Mouse (Mus musculus) midbrain, embryonic 14.5 days (tissue): ENCODE results near the gene Gm5134. TPM values are rescaled to one million over a fixed set of nuclear protein-coding genes. Genes with fewer than 3 reads are reported as not detected.

Experiments used
- ATAC-seq: fragments of 200-750 bp; cut with Nextera tagmentation; 2 replicates; pipeline ENCODE4 v1.8.0; 2017; ENCODE audit warnings: moderate number of reproducible peaks, moderate library complexity; ENCODE audit not compliant: low FRiP score, low TSS enrichment
- DNase-seq: peaks from one replicate; pipeline ENCODE4 v3.0.0-alpha.2; 2015
- H3K27ac ChIP-seq: fragments of 300-500 bp; sonication (generic); replicated peaks from 2 replicates; pipeline ENCODE4 v1.5.1; 2014; ENCODE audit warnings: mild to moderate bottlenecking, low read depth, low read length, moderate library complexity
- H3K27me3 ChIP-seq: fragments of 300-500 bp; sonication (generic); 2 replicates; pipeline ENCODE4 v1.6.1; 2014; ENCODE audit warnings: low read length, control low read depth, mixed read lengths; ENCODE audit not compliant: control insufficient read depth, insufficient read depth
- H3K36me3 ChIP-seq: fragments of 300-500 bp; sonication (generic); 2 replicates; pipeline ENCODE4 v1.6.1; 2014; ENCODE audit warnings: low read length, control low read depth; ENCODE audit not compliant: control insufficient read depth, insufficient read depth
- H3K4me1 ChIP-seq: fragments of 300-500 bp; sonication (generic); 2 replicates; pipeline ENCODE4 v1.6.1; 2014; ENCODE audit warnings: mild to moderate bottlenecking, antibody characterized with exemption, low read length, control low read depth; ENCODE audit not compliant: control insufficient read depth, insufficient read depth
- H3K4me2 ChIP-seq: fragments of 300-500 bp; sonication (generic); 2 replicates; pipeline ENCODE4 v1.6.1; 2014; ENCODE audit warnings: mild to moderate bottlenecking, low read length, moderate library complexity
- H3K4me3 ChIP-seq: fragments of 300-500 bp; sonication (generic); replicated peaks from 2 replicates; pipeline ENCODE4 v1.5.1; 2014; ENCODE audit warnings: low read depth, low read length
- H3K9ac ChIP-seq: fragments of 300-500 bp; sonication (generic); replicated peaks from 2 replicates; pipeline ENCODE4 v1.6.1; 2014; ENCODE audit warnings: mild to moderate bottlenecking, low read length, moderate library complexity
- H3K9me3 ChIP-seq: fragments of 300-500 bp; sonication (generic); 2 replicates; pipeline ENCODE4 v1.6.1; 2016; ENCODE audit warnings: low read length, control low read depth, mixed read lengths; ENCODE audit not compliant: control insufficient read depth
- WGBS: fragments of 180-500 bp; shearing (Covaris S2); extraction: QIAGEN DNeasy Blood & Tissue Kit; methylation state at CpG from one replicate; pipeline ENCODE4 v1.1.7; 2014; 5-methylcytosine and 5-hydroxymethylcytosine counted together
- polyA plus RNA-seq: library from polyadenylated mRNA; unstranded; fragments of >200 nt; fragmentation: Nextera tagmentation; extraction: Ambion mirVana; gene quantifications from 2 replicates; pipeline ENCODE4 v1.2.1, GENCODE M21; 2014

Gm5134 gene
- polyA plus RNA-seq, 1 experiment from 2014 or later, result not detected

- Histone ChIP-seq H3K27ac (peak overlapping the region; percentile 98), H3K27me3 (no peaks in the 10 kb centered on the region), H3K4me1 (peaks cover 35% of the 10 kb centered on the region), H3K9me3 (no peaks in the 10 kb centered on the region), H3K4me2 (peak overlapping the region; percentile 81), H3K36me3 (peaks cover 21% of the 10 kb centered on the region), H3K4me3 (peak overlapping the region; percentile 91), H3K9ac (peak overlapping the region; percentile 98)
- WGBS, result 4% methylated on average over 22 of the region's 22 CpGs
- peak; percentile 62 for DNase-seq
- ATAC-seq, result peak; percentile 49
Observed at GRCm38 (mm10) chr10:75921726-75922560, 32.4 kb upstream of the Gm5134 start.

GRCm38 (mm10) chr10:75924324-75924723 is 30.0 kb upstream of the Gm5134 start:
- ATAC-seq (no peak), DNase-seq (no peak)
- Histone ChIP-seq H3K4me3 (no peak overlapping the region), H3K27me3 (no peaks in the 10 kb centered on the region), H3K27ac (no peak overlapping the region), H3K4me2 (no peak overlapping the region), H3K9ac (no peak overlapping the region), H3K36me3 (peaks cover 16% of the 10 kb centered on the region), H3K4me1 (peaks cover 22% of the 10 kb centered on the region), H3K9me3 (no peaks in the 10 kb centered on the region)
- 64% methylated on average over 2 of the region's 2 CpGs for WGBS

GRCm38 (mm10) chr10:75926396-75926795 is 27.9 kb upstream of the Gm5134 start:
- no peak for DNase-seq
- peaks cover 18% of the 10 kb centered on the region for H3K4me1 ChIP-seq
- no peak overlapping the region for H3K9ac ChIP-seq
- H3K9me3 ChIP-seq, result no peaks in the 10 kb centered on the region
- H3K4me2 ChIP-seq, result no peak overlapping the region
- H3K36me3 ChIP-seq, result peaks cover 16% of the 10 kb centered on the region; the same call in 1 of the 2 replicates
- no peak overlapping the region for H3K27ac ChIP-seq
- H3K4me3 ChIP-seq, result no peak overlapping the region
- 72% methylated on average over 13 of the region's 13 CpGs for WGBS
- ATAC-seq, result no peak
- no peaks in the 10 kb centered on the region for H3K27me3 ChIP-seq

GRCm38 (mm10) chr10:75930304-75930703 is 24.0 kb upstream of the Gm5134 start:
- Histone ChIP-seq H3K4me3 (no peak overlapping the region), H3K36me3 (peaks cover 16% of the 10 kb centered on the region; the same call in 1 of the 2 replicates), H3K4me1 (peaks cover 24% of the 10 kb centered on the region), H3K9ac (no peak overlapping the region), H3K9me3 (no peaks in the 10 kb centered on the region), H3K27ac (no peak overlapping the region), H3K4me2 (no peak overlapping the region), H3K27me3 (peaks cover 4% of the 10 kb centered on the region; the same call in 1 of the 2 replicates)
- peak; percentile 36 for DNase-seq
- no peak for ATAC-seq
- WGBS, result 23% methylated on average over 6 of the region's 6 CpGs

GRCm38 (mm10) chr10:75931311-75931710 is 23.0 kb upstream of the Gm5134 start:
- Histone ChIP-seq H3K36me3 (peaks cover 9% of the 10 kb centered on the region; the same call in 1 of the 2 replicates), H3K27me3 (peaks cover 10% of the 10 kb centered on the region), H3K4me1 (peaks cover 34% of the 10 kb centered on the region), H3K4me2 (peak overlapping the region; percentile 95), H3K9me3 (no peaks in the 10 kb centered on the region), H3K4me3 (peak overlapping the region; percentile 50), H3K27ac (no peak overlapping the region), H3K9ac (no peak overlapping the region; the same call in 1 of the 2 replicates)
- ATAC-seq (no peak), DNase-seq (no peak)
- 29% methylated on average over 7 of the region's 7 CpGs for WGBS

GRCm38 (mm10) chr10:75932081-75932678 is 22.1 kb upstream of the Gm5134 start:
- Histone ChIP-seq H3K27me3 (peaks cover 14% of the 10 kb centered on the region), H3K9me3 (no peaks in the 10 kb centered on the region), H3K4me1 (peaks cover 34% of the 10 kb centered on the region), H3K4me2 (peak overlapping the region; percentile 95), H3K4me3 (peak overlapping the region; percentile 50), H3K36me3 (0 out of 2 replicates have a peak, but pooled peaks cover 3% of the 10 kb centered on the region), H3K9ac (peak overlapping the region; percentile 79), H3K27ac (0 out of 2 replicates have a peak overlapping the region, but pooled peaks have one; percentile 45)
- DNase-seq (peak; percentile 75), ATAC-seq (peak; percentile 65; the same call in 1 of the 2 replicates)
- 1% methylated on average over 41 of the region's 44 CpGs for WGBS

GRCm38 (mm10) chr10:75932891-75933290 is 21.4 kb upstream of the Gm5134 start, which contains the start of gene Chchd10:
TSS of gene Chchd10 (plus strand) at chr10:75933130.
- Histone ChIP-seq H3K27ac (0 out of 2 replicates have a peak within 1 kb of the TSS, but pooled peaks have one; percentile 45), H3K27me3 (peaks cover 14% of the 10 kb centered on the region), H3K9ac (peak within 1 kb of the TSS; percentile 79), H3K4me3 (peak within 1 kb of the TSS; percentile 50), H3K9me3 (no peaks in the 10 kb centered on the region), H3K4me2 (peak within 1 kb of the TSS; percentile 95), H3K36me3 (no peaks in the 10 kb centered on the region), H3K4me1 (peaks cover 34% of the 10 kb centered on the region)
- DNase-seq, result no peak
- WGBS, result 26% methylated on average over 6 of the region's 6 CpGs
- ATAC-seq, result no peak

GRCm38 (mm10) chr10:75934991-75935390 is 19.3 kb upstream of the Gm5134 start:
- no peak overlapping the region for H3K4me3 ChIP-seq
- peak overlapping the region; percentile 86 for H3K4me2 ChIP-seq
- DNase-seq (no peak), ATAC-seq (no peak)
- no peak overlapping the region; the same call in 1 of the 2 replicates for H3K9ac ChIP-seq
- H3K27ac ChIP-seq, result no peak overlapping the region
- no peaks in the 10 kb centered on the region for H3K9me3 ChIP-seq
- peaks cover 34% of the 10 kb centered on the region for H3K4me1 ChIP-seq
- H3K36me3 ChIP-seq, result no peaks in the 10 kb centered on the region
- WGBS, result 90% methylated on average over 1 of the region's 1 CpGs
- peaks cover 14% of the 10 kb centered on the region for H3K27me3 ChIP-seq
